Mouse (Mus musculus) cerebellum, adult 2 months (tissue): ENCODE results near the gene Dhx40.

Source experiments
- CTCF ChIP-seq: fragments of 200-500 bp; IDR thresholded peaks from 2 replicates; pipeline ENCODE4 v1.5.1; 2011; ENCODE audit warnings: low read depth, mild to moderate bottlenecking, control low read depth, low read length, moderate library complexity, borderline replicate concordance; ENCODE audit not compliant: insufficient read depth
- POLR2A ChIP-seq: fragments of 200-500 bp; IDR thresholded peaks from 2 replicates; pipeline ENCODE4 v1.6.1; 2011; ENCODE audit warnings: low read length, control low read depth, borderline replicate concordance; ENCODE audit not compliant: insufficient read depth

DNA sequence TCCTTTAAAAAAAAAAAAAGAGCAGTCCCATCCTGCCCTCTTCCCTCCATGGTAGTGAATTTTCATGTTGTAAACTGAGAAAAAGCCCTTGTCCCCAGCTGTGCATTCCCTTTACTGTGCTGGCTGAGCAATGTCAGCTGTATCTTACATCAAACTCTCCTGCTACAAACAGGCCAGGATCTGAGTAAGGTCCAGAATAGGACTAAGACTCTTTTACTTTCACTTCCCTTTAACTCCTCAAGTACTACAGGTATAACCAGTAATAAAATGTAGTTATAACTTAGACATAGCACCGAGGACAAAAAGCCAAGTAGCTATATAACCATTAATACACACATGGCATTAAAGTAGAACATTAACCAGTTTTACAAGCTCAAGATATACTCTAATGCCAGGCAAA lies 68.6 kb downstream of the Dhx40 start:
- TF ChIP-seq CTCF (no peak), POLR2A (no peak)
